Mouse (Mus musculus): ENCODE results near the gene Gm28778. TPM values are rescaled to one million over a fixed set of nuclear protein-coding genes. Genes with fewer than 3 reads are reported as not detected.
A peak's percentile ranks its signal among the peaks of the same experiment; 100 is the strongest.
"Not testable (repeated sequence)": the region's sequence is repeated elsewhere in the genome, so short reads cannot be mapped to it uniquely, and the experiment has no call there.

Gm28778 gene
- polyA plus RNA-seq (2017; shearing (Covaris generic)), result 10 to 100 TPM in 1 of 3 experiments, 1 to 10 TPM in 1, not detected in 1; 1.7 to 10.5 TPM

DNA sequence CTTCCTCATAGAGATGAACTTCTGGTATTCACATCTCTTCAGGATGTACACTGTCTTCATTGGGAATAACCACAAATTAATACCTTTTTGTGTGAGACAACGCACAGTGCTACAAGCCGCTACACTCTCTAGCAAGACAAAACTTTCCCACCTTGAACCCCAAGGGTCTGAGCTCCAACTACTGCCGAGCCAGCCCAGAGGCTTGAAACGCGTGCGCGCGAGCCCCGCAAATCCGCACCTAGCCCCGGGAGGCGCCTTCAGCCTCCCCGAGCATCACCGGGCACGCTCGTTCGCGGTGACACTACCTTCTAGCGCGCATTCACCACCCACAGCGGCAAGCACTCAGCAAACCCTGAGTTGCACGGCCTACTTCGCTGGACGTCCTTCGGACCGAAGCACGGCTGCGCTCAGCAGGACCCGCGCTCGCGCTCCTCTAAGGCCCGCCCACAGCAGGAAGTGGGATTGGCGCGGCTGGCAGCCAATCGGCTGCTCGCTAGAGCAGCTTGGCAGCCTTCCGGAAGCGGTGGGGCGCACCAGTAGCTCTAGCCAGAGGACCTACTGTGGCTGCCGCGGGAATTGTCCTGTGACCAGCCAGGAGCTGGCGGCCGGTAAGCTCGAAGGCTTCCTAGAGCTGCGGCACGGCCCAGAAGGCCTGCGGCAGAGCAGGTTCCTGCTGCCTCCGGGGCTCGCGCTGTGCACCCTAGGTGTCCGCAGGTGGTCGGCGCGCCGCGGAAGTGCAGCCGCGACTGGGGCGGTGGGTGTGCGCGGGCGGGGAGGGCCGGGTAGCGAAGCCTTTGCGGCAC lies at the start of gene Gm28778, which contains the start of the genes Pms1 and Ormdl1:
TSS of gene Gm28778 (plus strand) at position 531 of the 803 bp plus-strand sequence.
TSS of gene Pms1 (minus strand) at position 438 of the 803 bp plus-strand sequence.
TSS of gene Ormdl1 (plus strand) at position 515 of the 803 bp plus-strand sequence.
- peak; percentile 99 for ATAC-seq

DNA sequence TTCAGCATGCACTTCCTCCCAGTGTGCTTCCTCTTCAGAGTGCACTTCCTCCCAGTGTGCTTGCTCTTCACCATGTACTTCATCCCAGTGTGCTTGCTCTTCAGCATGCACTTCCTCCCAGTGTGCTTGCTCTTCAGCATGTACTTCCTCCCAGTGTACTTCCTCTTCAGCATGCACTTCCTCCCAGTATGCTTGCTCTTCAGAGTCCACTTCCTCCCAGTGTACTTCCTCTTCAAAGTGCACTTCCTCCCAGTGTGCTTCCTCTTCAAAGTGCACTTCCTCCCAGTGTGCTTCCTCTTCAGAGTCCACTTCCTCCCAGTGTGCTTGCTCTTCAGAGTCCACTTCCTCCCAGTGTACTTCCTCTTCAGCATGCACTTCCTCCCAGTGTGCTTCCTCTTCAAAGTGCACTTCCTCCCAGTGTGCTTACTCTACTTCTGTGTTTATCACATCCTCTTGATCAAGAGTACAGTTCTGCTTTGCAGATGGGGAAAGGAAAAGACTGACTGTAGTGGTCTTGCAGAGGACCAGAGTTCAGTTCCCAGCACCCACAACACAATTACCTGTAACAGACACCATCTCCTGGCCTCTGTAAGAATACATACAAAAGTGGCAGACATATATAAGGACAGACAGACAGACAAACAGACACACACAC lies 31.8 kb upstream of the Gm28778 start:
- ATAC-seq, result not testable (repeated sequence)

DNA sequence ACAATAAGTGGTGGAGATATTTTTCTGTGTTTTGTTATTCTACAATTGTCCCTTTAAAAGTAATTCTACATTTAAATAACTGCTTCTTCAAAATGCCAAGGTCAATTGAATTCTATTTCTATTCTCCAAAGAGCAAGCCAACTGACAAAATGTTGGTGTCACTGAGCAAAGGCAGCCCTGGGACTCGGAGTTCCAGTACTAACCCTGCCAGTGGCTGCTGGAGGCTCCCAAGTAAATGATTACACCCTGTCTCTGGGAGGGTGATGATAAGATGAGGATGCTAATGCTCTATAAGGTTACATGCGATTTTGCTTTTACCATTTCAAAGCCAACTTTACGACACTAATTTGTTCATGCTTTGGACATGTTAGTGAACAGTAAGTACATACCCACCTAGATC lies 27.0 kb upstream of the Gm28778 start:
- no peak for ATAC-seq

DNA sequence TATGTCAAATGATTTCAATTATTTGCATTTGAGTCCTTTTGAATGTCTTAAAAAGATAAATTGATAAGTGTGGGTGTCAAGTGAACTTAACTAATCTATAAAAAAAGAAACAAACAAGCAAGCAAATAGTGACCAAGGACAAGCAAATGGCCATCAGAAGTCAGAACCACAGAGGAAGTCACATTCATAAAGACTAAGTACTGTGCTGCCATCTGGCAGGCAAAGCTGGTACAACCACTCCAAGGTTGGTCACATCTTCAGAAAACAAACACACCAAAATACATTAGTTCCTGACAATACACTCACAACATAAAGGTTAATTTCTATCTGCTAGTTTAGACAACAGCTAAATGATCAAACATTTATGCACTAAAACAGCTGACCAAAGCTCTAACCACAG lies 24.3 kb upstream of the Gm28778 start:
- ATAC-seq, result no peak

DNA sequence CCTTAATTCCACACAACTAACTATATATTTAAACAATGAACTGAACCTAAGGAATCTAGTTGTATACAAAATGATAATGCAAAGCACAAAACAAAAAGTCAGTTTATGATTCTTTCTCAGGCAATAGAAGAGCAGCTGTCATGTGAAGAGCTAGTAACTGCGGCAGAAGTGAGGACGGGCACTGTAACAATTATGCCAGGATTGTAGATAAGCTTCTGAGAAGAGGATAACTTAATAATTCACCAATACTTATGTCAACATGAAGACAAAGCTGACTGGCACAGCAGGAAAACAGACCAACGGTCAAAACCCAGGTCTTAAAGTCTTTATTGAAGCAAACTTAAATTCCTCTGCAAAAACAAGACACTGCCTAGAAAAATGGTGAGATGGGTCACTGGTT lies 5.7 kb upstream of the Gm28778 start:
- ATAC-seq, result no peak

DNA sequence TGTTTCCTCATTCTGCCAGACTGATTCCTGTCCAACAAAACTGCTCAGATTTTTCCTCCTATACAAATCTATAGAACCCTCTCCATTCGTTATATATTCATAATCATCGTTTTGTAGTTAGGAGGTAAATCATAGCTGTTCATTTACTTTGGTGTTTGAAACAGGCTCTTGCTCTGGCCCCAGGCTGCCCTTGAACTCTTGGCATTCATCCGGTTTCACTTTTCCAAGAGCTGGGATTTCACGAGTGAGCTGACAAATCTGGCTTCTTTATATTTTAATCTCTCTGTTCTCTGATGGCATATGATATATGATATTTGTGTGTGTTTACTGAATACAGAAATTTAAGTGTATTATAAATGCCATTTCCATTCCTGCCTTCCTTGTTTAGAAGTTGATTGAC lies 3.6 kb downstream of the Gm28778 start:
- no peak for ATAC-seq

DNA sequence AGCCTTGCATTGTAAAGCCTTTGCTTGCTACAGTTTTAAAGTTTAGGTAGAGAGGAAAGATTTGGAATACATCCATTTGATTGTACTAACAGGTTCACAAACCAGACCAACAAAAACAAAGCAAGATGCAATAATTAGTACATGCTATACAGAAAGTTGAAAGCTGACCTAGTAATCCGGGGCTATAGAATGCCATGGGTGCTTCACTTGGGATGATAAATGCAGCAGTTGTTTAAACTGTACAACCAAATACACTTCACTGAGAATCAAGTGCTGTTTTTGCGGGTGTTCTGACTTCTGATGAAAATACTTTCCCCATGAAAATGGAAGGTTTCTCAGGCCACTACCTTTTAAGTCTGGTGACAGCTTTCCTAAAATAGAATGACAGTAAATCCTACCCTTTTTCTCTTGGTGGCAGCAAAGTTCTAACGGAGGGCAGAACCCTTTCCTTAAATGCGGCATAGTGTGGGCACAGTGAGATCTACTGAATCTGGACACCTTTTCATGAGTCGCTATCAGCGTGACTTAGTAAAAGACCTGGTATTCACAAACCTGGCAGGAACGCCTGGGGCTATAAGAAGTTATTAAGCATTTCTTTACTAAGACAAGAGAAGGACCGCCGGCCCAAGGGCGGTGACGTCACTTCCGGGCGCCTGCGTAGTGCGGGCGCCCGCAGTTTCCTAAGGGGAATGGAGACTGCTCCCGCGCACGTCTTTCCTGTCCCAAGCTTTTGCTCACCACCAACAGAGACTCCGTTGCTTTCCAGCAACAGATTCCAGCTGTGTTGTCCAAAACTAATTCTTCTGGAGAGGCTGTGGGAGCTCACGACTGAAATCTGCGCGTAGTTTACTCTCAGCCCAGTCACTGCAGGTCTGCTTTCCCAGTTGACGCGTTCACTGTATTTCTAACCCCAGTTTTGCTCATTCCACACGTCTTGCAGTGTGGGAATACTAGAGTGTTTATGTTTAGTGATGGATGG lies 16.4 kb downstream of the Gm28778 start, which contains the start of gene Osgepl1:
TSS of gene Osgepl1 (plus strand) at position 636 of the 979 bp plus-strand sequence.
- ATAC-seq, result peak; percentile 95

DNA sequence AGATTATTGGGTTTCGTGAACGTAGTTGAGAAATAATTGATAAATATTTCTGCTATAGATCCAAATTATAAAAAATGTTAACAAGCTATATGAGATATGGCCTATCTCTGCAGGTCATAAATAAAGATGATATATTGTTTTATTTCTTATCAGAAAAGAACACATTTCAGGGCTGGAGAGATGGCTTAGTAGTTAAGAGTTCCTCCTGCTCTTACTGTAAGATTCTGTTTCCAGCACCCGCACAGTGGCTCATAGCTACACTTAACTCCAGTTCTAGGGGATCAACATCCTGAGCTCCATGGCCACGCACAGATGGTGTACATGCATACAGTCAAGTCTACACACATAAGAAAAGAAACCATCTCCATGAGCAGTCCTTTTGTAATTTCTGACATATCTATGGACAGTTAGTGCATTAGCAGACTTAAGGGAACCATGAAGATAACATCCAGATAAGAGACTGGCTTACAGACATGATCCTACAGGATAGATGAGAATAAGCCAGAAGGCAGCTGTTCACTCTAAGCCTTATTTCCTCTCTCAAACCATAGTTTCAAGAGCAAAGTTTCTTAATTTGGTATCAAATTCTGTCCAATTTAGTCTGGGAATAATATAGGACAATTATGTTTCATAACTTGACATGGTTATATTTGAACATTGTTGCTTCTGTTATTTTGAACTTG lies 24.9 kb downstream of the Gm28778 start:
- no peak for ATAC-seq

DNA sequence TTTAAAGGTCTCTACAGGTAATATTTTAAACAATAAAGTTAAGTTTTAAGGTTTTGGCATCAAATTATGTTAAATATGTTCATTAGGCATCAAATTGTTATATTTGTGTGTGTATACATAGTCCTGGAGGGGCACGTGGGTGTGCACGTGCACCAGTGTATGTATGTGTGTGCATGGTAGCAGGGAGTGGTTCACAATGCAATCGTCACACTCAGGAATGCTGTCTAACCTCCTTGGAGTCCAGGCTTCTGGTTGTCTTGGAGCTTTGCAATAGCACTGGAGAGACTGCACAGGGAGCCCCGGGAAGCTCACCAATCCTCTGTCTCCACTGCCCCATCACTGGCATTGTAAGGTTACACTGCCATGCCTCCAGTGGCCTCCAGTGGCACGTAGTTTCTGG lies 26.3 kb downstream of the Gm28778 start:
- no peak for ATAC-seq

DNA sequence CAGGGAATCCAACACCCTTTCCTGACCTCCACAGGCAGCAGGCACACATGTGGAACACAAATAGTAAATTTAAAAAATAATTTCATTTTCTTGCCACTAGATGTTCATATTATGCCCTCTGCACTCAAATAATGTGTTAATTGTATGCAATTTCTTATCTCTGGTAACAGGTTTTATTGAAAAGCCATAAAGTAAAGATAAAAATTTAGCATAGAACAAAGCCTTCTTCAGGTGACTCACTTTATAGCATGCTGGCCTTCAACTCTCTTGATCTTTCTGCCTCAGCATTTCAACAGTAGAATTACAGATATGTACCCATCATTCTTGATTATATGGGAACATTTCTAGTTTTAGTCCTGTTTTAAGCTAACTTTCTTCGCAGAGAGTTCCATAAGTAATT lies 27.4 kb downstream of the Gm28778 start:
- no peak for ATAC-seq

DNA sequence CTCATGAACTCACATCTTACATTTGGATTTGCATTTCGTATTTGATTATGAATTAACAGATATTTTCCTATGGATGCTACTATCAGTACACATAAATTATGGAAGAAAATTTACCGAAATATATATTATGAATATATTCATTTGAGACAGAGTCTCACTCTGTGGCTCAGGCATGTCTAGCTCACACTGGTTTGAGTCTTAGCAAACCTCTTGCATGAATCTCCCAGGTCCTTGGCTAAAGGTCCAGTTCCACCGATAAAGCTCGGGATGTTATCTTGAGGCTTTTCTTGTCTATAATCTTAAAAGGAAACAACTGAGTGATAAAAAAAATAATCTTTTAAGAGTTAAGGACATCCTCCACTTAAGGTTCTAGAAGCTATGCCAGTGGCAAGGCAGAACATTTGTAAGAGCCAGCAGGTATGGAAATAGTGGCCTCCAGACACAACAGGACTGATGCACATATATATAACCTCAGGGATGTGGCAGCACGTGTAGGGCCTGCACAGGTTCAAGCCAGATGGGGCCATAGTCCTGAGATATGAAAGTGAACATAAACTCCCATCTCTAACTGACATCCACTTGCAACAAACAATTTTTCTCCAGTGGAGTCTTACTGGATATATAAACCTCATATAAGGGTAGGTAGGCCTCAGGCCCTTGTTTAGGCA lies 28.1 kb downstream of the Gm28778 start:
- no peak for ATAC-seq

DNA sequence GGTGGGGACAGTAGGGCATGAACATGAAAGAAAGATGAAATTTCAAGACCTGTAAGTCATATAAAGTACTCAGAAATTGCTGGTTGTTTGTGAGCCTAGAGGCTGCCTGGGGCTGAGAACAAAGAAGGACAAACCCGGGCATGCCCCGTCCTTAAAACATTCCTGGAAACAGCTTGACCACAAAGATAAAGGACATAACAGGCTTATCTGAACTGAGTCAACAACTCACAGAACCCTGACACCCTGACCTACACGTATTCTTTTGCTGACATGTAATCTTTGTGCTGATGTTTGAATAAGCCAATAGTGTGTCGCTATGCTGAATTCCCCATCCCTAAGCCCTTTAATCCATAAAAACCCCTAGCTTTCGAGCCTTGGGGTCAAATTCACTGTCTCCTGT lies 36.6 kb downstream of the Gm28778 start:
- ATAC-seq, result not testable (repeated sequence)

DNA sequence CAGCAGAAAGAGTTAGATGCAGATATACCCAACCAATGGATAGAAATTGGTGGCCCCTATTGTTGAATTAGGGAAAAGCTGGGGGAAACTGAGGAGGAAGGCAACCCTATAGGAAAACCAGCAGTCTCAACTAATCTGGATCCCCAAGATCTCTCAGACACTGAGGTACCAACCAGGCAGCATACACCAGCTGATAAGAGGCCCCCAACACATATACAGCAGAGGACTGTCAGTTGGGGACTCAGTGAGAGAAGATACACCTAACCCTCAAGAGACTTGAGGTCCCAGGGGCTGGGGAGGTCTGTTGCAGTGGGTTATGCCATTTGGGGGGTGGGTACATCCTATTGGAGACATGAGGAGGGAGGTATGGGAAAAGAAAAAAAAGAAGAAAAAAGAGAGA lies 38.6 kb downstream of the Gm28778 start:
- no peak for ATAC-seq

DNA sequence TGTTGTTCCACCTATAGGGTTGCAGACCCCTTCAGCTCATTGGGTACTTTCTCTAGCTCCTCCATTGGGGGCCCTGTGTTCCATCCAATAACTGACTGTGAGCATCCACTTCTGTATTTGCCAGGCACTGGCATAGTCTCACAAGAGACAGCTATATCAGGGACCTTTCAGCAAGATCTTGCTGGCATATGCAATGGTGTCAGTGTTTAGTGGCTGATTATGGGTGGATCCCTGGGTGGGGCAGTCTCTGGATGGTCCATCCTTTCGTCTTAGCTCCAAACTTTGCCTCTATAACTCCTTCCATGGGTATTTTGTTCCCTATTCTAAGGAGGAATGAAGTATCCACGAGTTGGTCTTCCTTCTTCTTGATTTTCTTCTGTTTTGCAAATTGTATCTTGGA lies 40.5 kb downstream of the Gm28778 start:
- ATAC-seq, result not testable (repeated sequence)

DNA sequence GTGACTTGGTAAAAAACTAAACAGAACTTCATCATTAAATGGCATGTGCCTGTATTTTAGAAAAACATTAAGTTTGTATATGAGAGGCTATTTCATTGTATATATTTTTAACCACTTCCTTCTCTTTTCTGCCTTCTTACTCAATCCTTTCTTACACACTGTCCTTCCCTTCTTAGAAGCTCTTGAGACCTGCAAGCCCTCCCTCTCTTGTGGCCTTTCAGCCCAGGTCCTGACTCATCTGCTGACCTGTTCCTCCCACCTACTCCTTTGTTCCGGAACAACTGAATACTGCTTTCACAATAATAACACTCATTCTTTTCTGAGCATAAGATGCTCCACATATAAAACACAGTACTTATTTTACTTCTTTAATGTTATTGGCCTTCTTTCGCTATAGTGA lies 44.2 kb downstream of the Gm28778 start:
- no peak for ATAC-seq

DNA sequence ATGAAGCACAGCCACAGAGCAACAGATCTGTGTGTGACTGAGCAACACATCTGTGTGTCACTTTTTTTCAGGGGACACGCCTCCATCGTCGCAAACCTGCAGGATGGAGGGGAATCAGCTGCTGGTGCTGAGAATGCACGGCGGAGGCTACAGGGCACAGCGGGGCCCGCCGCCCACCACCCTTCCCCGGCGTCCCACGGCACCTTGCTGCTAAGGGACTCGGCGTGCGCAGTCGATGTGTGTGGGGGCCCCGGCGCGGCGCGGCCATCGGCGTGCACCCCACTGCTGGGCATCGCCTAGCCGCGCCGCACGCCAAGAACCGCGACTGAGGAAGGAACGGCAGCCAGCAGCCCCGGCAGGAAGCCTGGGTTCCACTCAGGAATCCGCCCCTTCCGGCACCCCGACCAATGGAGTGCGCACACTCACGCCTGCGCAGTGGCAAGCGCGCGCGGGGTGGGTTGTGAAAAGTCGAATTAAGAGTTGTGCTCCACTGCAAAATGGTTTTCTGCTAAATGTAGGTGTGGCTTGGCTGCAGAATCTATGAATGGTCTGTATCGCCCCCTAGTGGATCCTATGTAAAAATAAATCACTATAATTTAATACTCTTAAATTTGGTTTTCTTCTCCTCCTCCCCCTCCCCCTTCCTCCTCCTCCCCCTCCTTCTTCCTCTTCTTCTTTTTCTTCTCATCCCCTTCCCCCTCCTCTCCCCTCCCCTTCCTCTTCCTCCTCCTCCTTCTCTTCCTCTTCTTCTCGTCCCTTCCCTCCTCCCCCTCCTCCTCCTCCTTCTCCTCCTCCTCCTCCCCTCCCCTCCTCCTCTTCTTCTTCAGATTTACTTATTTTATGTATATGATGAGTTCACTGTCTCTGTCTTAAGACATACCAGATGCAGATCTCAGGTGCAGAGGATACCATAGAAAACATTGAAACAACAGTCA lies 55.7 kb downstream of the Gm28778 start, which contains the start of the genes Asdurf, Gm28551 and Asnsd1:
TSS of gene Asdurf (minus strand) at position 293 of the 935 bp plus-strand sequence.
TSS of gene Gm28551 (minus strand) at position 341 of the 935 bp plus-strand sequence.
TSS of gene Asnsd1 (minus strand) at position 426 of the 935 bp plus-strand sequence.
- ATAC-seq, result peak; percentile 99

DNA sequence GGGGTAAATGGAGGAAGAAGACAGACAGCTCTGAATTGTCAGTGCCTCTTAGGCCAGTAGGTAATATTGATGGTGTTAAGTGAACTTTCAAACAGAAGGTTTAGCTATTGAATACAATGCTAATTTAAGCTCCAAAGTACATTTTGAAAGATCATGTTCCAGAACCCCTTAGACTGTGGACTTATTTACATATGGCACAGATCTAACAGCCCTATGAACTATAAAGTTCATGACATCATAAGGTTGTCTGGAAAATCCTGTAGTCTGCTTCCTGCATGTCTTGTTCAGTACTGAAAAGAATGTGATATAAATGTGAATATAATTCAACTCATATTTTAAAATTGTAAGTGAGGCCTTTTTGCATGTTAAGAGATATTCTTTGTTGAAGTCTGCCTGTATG lies 62.1 kb downstream of the Gm28778 start:
- no peak for ATAC-seq

Measured in inflammation-experienced regulatory T-cells, adult 6 months (primary cell).